ENCODE assay signal across 21 mouse cellular contexts in genomic region chr10:21326352-21326751, GRCm38 (mm10). TPM values are rescaled to one million over a fixed set of nuclear protein-coding genes. Genes with fewer than 3 reads are reported as not detected.
"Had no signal": no experiment of that assay in that cellular context is flagged by ENCODE, and none has a peak within 500 bp of the region (broad histone marks: within the 10 kb centered on the region; RNA-seq: fewer than 3 reads in every experiment).

No protein-coding gene starts in this region.

- H3K4me3 ChIP-seq: midbrain, embryonic 13.5 days; midbrain, embryonic 15.5 days; neural tube, embryonic 12.5 days; stomach, embryonic 15.5 days had no signal

- H3K4me2 ChIP-seq: lung, embryonic 14.5 days; midbrain, embryonic 11.5 days; midbrain, embryonic 13.5 days; midbrain, embryonic 15.5 days; neural tube, embryonic 12.5 days; stomach, embryonic 15.5 days had no signal

- DNase-seq: lung, adult 18-20 months; lung, embryonic 14.5 days; lung, postnatal 10 days; lung, postnatal 4 days; retina, postnatal 1 day; right cerebral cortex, adult 18-20 months; right cerebral cortex, postnatal 25 days; right cerebral cortex, postnatal 4 days; spleen, adult 18-20 months; thymus, adult 2 months; thymus, postnatal 25 days had no signal

- H3K27me3 ChIP-seq: midbrain, embryonic 13.5 days; midbrain, embryonic 15.5 days; neural tube, embryonic 12.5 days; stomach, embryonic 15.5 days had no signal

- H3K27ac ChIP-seq: liver, embryonic 14.5 days; midbrain, embryonic 13.5 days; midbrain, embryonic 15.5 days; neural tube, embryonic 12.5 days; stomach, embryonic 15.5 days; stomach, postnatal 0 days had no signal

- H3K36me3 ChIP-seq: midbrain, embryonic 15.5 days had no signal

- H3K9me3 ChIP-seq: midbrain, embryonic 13.5 days; midbrain, embryonic 15.5 days; neural tube, embryonic 12.5 days; stomach, embryonic 15.5 days had no signal

- ATAC-seq: midbrain, embryonic 13.5 days; midbrain, embryonic 15.5 days had no signal

- H3K9ac ChIP-seq: liver, embryonic 14.5 days; lung, embryonic 14.5 days; midbrain, embryonic 13.5 days; midbrain, embryonic 15.5 days; neural tube, embryonic 12.5 days; stomach, embryonic 15.5 days had no signal

- H3K4me1 ChIP-seq: midbrain, embryonic 13.5 days; midbrain, embryonic 15.5 days; neural tube, embryonic 12.5 days; stomach, embryonic 15.5 days had no signal

RNA-seq across cellular contexts. Expression of gene Aldh8a1, which starts 50.7 kb away (rescaled TPM):
- total RNA-seq: monocyte, adult 5-6 weeks had no signal
- polyA plus RNA-seq: lung, embryonic 14.5 days; midbrain, embryonic 11.5 days; midbrain, postnatal 0 days; small intestine, adult 2 months had no signal
